Mouse (Mus musculus): ENCODE measurements around the gene Phf20.

Phf20 gene

GRCm38 (mm10) chr2:156312297-156312897 is 116.1 kb downstream of the Phf20 start, which contains the start of the genes Cnbd2 and Scand1:
TSS of gene Cnbd2 (plus strand) at chr2:156312299.
TSS of gene Scand1 (minus strand) at chr2:156312704.
- DNase-seq (ENCODE audit: low spot score in 2 of 2), result peak; percentile 90 to 92

GRCm38 (mm10) chr2:156313153-156313552 is 116.9 kb downstream of the Phf20 start:
- no peak for DNase-seq (ENCODE audit: low spot score in 2 of 2)

DNA sequence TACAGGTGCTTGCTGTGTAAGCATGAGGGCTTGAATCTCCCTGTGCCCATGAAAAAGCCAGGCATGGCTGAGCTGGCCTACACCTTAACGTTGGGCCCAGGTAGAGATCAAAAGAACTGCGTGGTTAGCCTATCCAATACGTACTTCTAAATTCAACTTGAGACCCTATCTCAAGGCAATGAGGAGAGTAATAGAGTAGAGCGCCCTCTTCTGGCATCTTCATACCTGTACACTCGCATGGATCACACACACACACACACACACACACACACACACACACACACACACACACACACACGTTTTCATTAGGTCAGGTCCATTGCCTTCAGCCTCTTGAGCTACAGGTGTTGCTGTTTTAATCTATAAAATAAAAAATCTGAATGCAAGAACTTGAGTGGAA is 118.5 kb downstream of the Phf20 start:
- no peak for DNase-seq (ENCODE audit: low spot score in 2 of 2)

DNA sequence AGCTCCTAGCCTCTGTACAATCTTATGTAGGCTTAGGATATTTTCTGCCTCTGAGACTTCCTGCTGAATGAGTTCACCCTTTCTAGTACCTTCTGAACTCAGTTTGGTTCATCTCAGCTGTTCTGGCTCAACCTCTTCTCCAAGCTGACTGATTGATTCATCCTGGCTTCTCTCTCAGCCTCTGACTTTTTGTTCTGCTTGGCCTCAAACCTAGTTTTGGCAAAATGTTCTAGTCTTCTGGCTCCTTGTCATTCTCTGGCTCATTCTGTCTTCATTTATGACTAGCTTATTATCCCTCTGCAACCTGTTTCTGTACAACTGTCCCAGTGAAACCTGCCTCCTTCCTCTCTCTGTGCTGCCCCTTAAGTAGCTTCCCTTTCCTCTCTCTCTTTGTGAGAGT is 122.2 kb downstream of the Phf20 start:
- DNase-seq (ENCODE audit: low spot score in 2 of 2), result no peak

GRCm38 (mm10) chr2:156321538-156321937 is 125.3 kb downstream of the Phf20 start:
- DNase-seq (ENCODE audit: low spot score in 2 of 2), result no peak

- no peak for DNase-seq (ENCODE audit: low spot score in 2 of 2)
These were observed 127.9 kb downstream of the Phf20 start for GRCm38 (mm10) chr2:156324116-156324588.

DNA sequence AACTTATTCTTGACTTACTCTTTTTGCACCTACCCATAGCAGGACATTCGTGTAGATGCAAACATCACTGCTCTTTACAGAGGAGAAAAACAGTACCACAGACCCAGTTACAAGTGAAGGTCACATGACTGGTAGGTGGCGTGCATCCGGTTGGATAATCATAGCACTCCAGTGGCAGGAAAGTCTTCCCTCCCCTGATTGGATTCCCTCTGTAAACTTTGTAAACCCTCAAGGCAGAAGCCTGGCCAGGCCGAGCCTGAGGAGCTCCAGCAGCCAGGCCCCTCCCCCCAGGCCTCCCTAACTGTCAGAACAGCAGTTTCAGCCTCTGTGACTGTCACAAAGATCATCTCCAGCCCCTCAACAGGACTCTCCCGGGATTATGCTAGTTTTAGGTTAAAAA is 128.4 kb downstream of the Phf20 start:
- no peak for DNase-seq (ENCODE audit: low spot score in 2 of 2)

DNA sequence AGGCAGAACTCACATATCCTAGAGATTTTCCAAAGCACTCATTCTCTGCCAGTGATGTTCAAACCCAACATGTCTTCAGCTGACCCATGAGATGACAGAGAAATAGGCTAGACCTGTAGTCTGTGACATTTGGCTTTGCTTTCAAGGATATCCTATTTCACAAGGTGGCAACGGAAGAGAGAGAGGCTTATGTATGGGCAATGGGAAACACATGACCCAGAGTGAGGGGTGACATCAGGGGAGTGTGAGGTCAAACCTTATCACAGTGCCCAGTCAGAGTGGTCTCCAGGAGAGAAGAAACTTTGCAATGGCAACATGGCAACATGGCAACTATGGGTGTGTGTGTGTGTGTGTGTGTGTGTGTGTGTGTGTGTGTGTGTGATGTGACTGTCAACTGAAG is 134.4 kb downstream of the Phf20 start:
- DNase-seq (ENCODE audit: low spot score in 2 of 2), result no peak

- DNase-seq (ENCODE audit: low spot score in 2 of 2), result no peak
These were observed 135.2 kb downstream of the Phf20 start for GRCm38 (mm10) chr2:156331446-156331965.

DNA sequence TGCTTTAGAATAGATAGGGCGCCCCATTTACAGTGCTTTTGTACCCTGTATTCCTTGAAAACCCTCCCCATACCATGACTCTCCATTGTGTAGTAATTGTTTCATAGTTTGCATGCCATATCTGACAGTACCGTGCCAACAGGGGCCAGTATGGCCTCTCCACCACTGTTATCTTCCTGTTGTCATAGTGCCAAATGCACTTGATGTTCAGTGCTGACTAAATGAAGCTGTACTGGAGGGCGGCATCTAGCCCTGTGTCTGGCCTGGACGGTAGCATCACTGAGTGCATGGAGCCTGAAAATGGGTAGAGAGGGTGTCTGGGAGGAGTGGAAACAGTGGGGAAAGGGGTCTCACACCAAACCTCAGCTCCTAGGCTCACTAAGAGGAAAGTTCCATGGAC is 143.8 kb downstream of the Phf20 start:
- no peak for DNase-seq (ENCODE audit: low spot score in 2 of 2)

DNA sequence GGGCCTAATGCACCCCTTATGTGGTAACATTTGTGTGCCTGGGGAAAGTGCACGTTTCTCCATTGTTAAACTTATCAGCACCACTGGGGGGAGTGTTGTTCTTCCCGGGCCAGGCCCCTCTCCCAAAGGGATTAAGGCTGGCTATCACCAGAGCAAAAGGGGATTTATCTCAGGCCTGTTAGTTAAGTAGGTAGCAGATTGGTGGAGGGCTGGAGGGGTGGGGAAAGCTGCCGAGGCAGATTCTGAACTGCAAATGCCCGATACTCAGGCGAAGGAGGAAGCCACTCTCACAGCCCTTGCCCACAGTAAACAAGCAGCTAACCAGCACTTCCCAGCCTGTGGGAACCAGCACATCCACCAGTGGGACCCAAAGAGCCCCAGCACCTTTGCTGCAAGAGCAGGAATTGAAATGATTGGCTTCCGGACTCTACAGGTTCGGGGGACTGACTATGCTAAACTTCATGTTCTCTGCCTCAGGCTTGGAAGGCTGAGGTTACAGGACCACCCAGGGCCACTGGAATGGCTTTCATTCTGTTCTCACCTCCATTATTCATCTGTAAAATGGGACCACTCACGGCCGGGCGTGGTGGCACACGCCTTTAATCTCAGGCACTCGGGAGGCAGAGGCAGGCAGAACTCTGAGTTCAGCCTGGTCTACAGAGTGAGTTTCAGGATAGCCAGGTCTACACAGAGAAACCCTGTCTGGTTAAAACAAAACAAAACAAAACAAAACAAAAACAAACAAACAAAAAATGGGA is 148.7 kb downstream of the Phf20 start:
- no peak for DNase-seq (ENCODE audit: low spot score in 2 of 2)

GRCm38 (mm10) chr2:156348812-156349211 is 152.5 kb downstream of the Phf20 start:
- DNase-seq (ENCODE audit: low spot score in 2 of 2), result no peak

DNA sequence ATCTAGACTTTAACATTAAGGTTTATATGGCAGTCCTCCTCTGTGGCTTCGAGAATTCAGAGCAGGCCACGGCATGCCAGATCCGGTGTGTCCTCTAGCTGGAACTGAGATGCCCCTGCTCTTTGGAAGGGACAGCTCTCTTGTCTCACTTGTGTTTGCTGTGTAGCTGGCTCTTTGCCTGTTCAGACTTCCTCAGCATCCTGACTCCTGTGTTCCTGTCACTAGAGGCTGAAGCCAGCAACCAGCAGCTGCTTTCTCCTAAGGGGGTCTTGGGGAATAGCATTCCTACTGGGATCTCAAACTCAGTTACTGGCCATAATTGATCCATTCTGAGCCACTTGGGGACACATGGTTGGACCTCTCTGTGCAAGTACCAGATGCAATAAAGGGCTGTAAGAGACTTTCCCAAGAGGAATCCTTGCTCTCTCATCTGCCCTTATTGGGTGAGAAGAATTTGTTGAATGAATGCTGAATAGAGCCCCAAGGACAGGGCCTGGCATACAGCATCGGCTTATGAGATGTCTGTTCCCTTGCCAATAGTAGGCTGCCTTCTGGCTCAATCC is 153.1 kb downstream of the Phf20 start:
- DNase-seq (ENCODE audit: low spot score in 2 of 2), result no peak

- DNase-seq (ENCODE audit: low spot score in 2 of 2), result no peak
These were observed 155.0 kb downstream of the Phf20 start for GRCm38 (mm10) chr2:156351243-156351642.

- no peak for DNase-seq (ENCODE audit: low spot score in 2 of 2)
These were observed 156.3 kb downstream of the Phf20 start for GRCm38 (mm10) chr2:156352413-156353165.

DNA sequence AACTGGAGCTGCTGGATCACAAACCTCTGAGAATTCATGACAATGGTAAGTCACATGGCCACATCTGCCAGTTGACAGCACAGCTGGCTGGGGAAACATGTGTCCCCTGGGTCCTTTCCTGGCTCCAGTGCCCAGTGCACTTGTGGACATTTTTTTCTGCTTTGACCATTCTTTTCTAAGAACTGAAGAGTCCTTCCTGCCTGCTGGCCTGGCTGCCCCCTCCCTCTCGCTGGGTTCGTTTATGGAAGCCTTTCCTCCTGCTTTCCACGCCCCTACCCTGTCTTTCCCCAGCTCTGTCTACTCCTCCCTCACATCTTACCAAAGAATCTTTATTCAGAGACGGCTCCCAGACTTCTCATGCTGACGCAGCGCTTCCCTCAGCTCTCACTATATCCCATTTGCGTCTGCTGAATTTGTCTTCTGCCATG is 157.0 kb downstream of the Phf20 start:
- DNase-seq (ENCODE audit: low spot score in 2 of 2), result no peak

- DNase-seq (ENCODE audit: low spot score in 2 of 2), result no peak
These were observed 159.8 kb downstream of the Phf20 start for GRCm38 (mm10) chr2:156356031-156356430.
